Mouse (Mus musculus): ENCODE measurements around the gene Slc29a3. TPM values are rescaled to one million over a fixed set of nuclear protein-coding genes. Genes with fewer than 3 reads are reported as not detected.

Slc29a3 gene
- 10 to 100 TPM; 29.3 to 30.2 TPM for total RNA-seq (2023)

DNA sequence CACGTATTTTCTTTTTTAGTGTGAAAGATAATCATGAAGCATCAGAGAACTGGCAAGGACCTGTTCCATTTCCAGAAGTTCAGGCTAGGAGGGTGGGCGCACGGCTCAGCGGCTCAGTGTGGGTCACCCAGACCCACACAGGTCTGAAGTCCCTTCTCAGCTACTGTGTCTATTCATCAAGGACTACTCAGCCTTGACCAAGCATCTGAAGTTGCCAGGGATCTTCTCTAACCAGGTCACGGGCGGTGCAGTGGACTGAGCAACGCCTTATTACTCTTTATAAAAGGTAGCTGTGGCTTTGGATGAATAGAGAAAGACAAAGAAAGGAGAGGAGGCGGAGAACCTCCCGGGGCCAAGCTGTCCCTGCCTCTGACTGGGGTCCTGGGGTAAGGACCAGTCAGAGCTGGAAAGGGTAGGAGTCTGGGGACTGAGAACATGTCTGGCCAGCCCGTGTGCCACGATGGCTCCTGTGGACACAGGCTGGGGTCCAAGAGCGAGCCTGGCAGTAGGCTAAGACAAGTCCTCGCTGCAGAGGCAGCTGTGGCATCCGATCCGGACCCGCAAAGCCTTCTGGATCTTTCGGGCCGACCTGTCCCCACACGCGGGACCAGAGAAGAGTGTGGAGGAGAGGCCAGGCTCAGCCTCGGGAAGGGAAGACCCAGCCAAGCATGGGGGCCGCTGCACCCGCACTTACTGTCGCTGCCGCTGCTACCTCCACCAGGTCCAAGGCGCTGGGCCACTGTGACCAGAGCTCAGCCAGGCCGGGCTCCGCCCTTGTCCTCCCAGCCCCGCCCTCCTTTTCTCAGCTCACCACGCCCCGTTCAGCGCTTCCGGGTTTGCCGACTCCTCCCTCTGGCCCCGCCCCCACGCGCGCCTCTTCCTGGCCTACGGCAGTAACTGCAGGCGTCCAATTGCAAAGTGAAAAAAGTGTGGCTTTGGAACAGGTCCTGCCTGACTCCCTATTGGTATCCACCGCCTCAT is at the start of gene Slc29a3:
TSS of gene Slc29a3 (minus strand) at position 755 of the 981 bp plus-strand sequence.

DNA sequence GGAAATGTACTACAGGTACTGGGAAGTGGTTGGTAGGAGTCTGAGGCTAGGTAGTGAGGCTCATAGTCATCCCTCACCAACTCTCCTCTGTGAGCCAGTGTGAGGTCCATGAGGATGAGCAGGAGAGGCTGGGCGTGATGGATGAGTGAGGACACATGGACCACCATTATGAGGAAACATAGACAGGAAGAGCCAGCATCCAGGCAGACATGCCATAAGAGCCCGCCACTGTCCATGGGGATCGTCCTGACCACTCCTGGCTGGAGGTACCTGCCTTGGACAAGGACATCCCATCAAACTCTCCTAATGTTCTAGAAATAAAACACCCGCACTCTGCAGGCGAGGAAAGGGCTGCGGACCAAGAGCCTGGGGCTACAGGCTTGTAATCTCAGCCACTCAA is 56.2 kb downstream of the Slc29a3 start, which contains the start of gene Cdh23:
TSS of gene Cdh23 (minus strand) at position 101 of the 400 bp plus-strand sequence.

Other genes with a start within 250 kb of the Slc29a3 start
- gene Cdh23, start 56.3 kb downstream of the Slc29a3 start, total RNA-seq (2023), result 1 to 10 TPM; 1.6 to 1.7 TPM
- gene Unc5b, start 78.8 kb upstream of the Slc29a3 start, total RNA-seq (2023), result under 1 TPM; 0.31 to 0.50 TPM